Mouse (Mus musculus): Measurements from ENCODE around the gene Fubp3. TPM values are rescaled to one million over a fixed set of nuclear protein-coding genes. Genes with fewer than 3 reads are reported as not detected.
A peak's percentile ranks its signal among the peaks of the same experiment; 100 is the strongest.

The Fubp3 gene
- polyA plus RNA-seq, 1 experiment from 2014 or later, result 45.9 TPM

- Histone ChIP-seq H3K9me3 (replicated peaks) (no peaks in the 10 kb centered on the region), H3K9ac (no peak overlapping the region), H3K4me1 (peaks cover 19% of the 10 kb centered on the region; the same call in 1 of the 2 replicates), H3K36me3 (no peaks in the 10 kb centered on the region), H3K27ac (no peak overlapping the region), H3K27me3 (replicated peaks) (peaks cover 100% of the 10 kb centered on the region), H3K4me3 (peak overlapping the region; percentile 16; the same call in 1 of the 2 replicates), H3K4me2 (peak overlapping the region; percentile 28; the same call in 1 of the 2 replicates)
- no peak for ATAC-seq
- 4% methylated on average over 52 of the region's 52 CpGs for WGBS (ENCODE audit: insufficient replicate concordance)
Observed at GRCm38 (mm10) chr2:31635281-31636137, 63.1 kb downstream of the Fubp3 start.

DNA sequence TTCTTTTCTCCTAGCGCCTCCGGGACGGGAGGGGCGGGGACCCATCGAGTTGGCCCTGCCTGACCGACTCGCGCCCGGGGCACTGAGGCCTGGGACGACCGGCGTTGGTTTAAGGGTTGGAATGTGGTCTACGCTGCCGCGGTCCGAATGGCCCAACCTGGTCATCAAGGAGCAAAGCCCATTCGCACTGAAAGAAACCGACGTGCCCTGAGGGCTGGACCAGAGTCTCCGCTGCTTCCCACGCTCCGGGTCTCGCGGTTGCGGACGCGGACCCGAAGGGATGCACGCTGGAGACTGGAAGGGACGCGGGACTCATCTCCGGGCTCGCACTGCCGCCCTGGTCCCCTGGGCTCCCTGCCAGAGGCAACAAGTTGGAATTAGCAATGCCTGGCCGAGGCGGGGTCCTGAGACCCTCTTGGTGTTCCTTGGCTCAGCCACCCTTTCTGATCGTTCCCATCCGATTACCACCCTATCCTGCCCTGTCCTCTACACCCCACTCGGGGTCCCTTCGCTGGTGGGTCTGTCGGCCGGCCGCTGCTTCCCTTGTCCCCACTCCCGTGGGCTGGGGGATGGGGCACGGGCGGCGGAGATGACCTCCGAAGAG lies 63.8 kb downstream of the Fubp3 start:
- Histone ChIP-seq H3K9ac (no peak overlapping the region), H3K27ac (no peak overlapping the region), H3K4me3 (peak overlapping the region; percentile 16), H3K4me1 (peaks cover 19% of the 10 kb centered on the region; the same call in 1 of the 2 replicates), H3K9me3 (replicated peaks) (no peaks in the 10 kb centered on the region), H3K4me2 (peak overlapping the region; percentile 22; the same call in 1 of the 2 replicates), H3K36me3 (no peaks in the 10 kb centered on the region), H3K27me3 (replicated peaks) (peaks cover 100% of the 10 kb centered on the region)
- 2% methylated on average over 48 of the region's 48 CpGs for WGBS (ENCODE audit: insufficient replicate concordance)
- no peak for ATAC-seq

- 6% methylated on average over 35 of the region's 35 CpGs for WGBS (ENCODE audit: insufficient replicate concordance)
- Histone ChIP-seq H3K27me3 (replicated peaks) (peaks cover 100% of the 10 kb centered on the region), H3K9me3 (replicated peaks) (no peaks in the 10 kb centered on the region), H3K27ac (no peak overlapping the region), H3K36me3 (no peaks in the 10 kb centered on the region), H3K4me2 (peak overlapping the region; percentile 22; the same call in 1 of the 2 replicates), H3K4me1 (peaks cover 19% of the 10 kb centered on the region; the same call in 1 of the 2 replicates), H3K9ac (no peak overlapping the region), H3K4me3 (no peak overlapping the region; the same call in 1 of the 2 replicates)
- ATAC-seq, result no peak
Observed at GRCm38 (mm10) chr2:31636742-31637141, 64.3 kb downstream of the Fubp3 start.

- Histone ChIP-seq H3K4me1 (peaks cover 19% of the 10 kb centered on the region; the same call in 1 of the 2 replicates), H3K27ac (no peak overlapping the region), H3K4me3 (no peak overlapping the region), H3K36me3 (no peaks in the 10 kb centered on the region), H3K4me2 (no peak overlapping the region), H3K9me3 (replicated peaks) (no peaks in the 10 kb centered on the region), H3K9ac (no peak overlapping the region), H3K27me3 (replicated peaks) (peaks cover 100% of the 10 kb centered on the region)
- ATAC-seq, result no peak
- WGBS (ENCODE audit: insufficient replicate concordance), result 2% methylated on average over 12 of the region's 12 CpGs
Observed at GRCm38 (mm10) chr2:31637311-31637710, 64.9 kb downstream of the Fubp3 start.

DNA sequence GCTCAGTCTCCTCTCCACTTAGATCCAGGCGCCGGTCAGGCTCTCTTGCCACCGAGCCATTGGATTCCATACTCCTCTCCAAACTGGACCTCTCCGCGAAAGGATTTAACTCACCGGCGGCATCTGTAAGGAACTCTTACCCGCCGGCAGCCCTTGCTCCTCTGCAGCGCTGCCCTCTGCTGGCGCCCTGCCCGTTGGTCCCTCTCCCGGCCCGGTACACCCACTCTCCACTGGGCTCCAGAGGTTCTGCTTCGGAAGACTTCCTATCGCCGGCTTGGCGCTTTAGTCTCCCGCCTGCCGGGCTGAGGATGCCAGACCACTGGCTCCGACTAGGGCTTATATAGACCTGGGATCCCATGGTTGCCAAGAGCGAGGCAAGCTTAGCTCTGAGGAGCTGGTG lies 65.4 kb downstream of the Fubp3 start:
- ATAC-seq, result no peak
- Histone ChIP-seq H3K4me1 (peaks cover 19% of the 10 kb centered on the region; the same call in 1 of the 2 replicates), H3K36me3 (no peaks in the 10 kb centered on the region), H3K27me3 (replicated peaks) (peaks cover 100% of the 10 kb centered on the region), H3K27ac (no peak overlapping the region), H3K9me3 (replicated peaks) (no peaks in the 10 kb centered on the region), H3K9ac (no peak overlapping the region), H3K4me3 (no peak overlapping the region), H3K4me2 (no peak overlapping the region)
- 2% methylated on average over 22 of the region's 22 CpGs for WGBS (ENCODE audit: insufficient replicate concordance)

- Histone ChIP-seq H3K4me2 (no peak overlapping the region), H3K27me3 (replicated peaks) (peaks cover 100% of the 10 kb centered on the region), H3K9ac (no peak overlapping the region), H3K4me3 (no peak overlapping the region), H3K4me1 (peaks cover 19% of the 10 kb centered on the region; the same call in 1 of the 2 replicates), H3K36me3 (no peaks in the 10 kb centered on the region), H3K9me3 (replicated peaks) (no peaks in the 10 kb centered on the region), H3K27ac (no peak overlapping the region)
- WGBS (ENCODE audit: insufficient replicate concordance), result 1% methylated on average over 31 of the region's 34 CpGs
- ATAC-seq, result no peak
Observed at GRCm38 (mm10) chr2:31638581-31639465, 66.4 kb downstream of the Fubp3 start.

GRCm38 (mm10) chr2:31639466-31639760 lies 67.0 kb downstream of the Fubp3 start:
- Histone ChIP-seq H3K4me2 (no peak overlapping the region), H3K4me1 (peaks cover 19% of the 10 kb centered on the region; the same call in 1 of the 2 replicates), H3K4me3 (no peak overlapping the region), H3K27ac (no peak overlapping the region), H3K9ac (no peak overlapping the region), H3K9me3 (replicated peaks) (no peaks in the 10 kb centered on the region), H3K36me3 (no peaks in the 10 kb centered on the region), H3K27me3 (replicated peaks) (peaks cover 100% of the 10 kb centered on the region)
- WGBS (ENCODE audit: insufficient replicate concordance), result 2% methylated on average over 13 of the region's 13 CpGs
- ATAC-seq, result no peak

DNA sequence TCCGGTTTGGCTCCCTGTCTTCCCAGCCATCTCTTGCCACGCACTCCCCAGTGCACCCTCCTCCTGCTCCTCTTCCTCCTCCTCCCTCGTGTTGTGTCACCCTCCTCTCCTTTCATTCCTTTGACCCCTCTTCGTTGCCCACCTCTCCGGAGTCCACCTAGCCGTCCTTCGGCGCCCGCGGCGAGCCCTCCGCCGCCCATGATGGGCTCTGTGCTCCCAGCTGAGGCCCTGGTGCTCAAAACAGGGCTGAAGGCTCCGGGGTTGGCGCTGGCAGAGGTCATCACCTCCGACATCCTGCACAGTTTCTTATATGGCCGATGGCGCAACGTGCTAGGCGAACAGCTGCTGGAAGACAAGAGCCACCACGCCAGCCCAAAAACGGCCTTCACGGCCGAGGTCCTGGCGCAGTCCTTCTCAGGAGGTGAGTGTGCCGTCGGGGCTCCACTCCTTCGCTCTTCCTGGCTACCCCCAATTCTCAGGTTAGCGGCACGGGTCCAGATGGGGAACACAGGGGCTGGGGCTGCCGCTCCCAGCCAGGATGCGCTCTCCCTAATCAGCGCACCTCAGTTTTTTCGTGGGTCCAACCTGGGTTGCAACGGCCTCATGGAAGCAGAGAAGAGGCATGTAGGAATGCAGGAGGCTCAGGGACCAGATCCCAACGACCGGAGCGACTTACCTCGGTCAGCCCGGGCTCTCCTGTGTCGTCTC lies 67.6 kb downstream of the Fubp3 start, which contains the start of gene Prdm12:
TSS of gene Prdm12 (plus strand) at position 137 of the 708 bp plus-strand sequence.
- no peak for ATAC-seq
- Histone ChIP-seq H3K36me3 (no peaks in the 10 kb centered on the region), H3K9me3 (replicated peaks) (no peaks in the 10 kb centered on the region), H3K4me3 (no peak within 1 kb of the TSS), H3K27me3 (replicated peaks) (peaks cover 100% of the 10 kb centered on the region), H3K27ac (no peak within 1 kb of the TSS), H3K9ac (no peak within 1 kb of the TSS), H3K4me2 (no peak within 1 kb of the TSS), H3K4me1 (peaks cover 19% of the 10 kb centered on the region; the same call in 1 of the 2 replicates)
- WGBS (ENCODE audit: insufficient replicate concordance), result 3% methylated on average over 41 of the region's 41 CpGs

DNA sequence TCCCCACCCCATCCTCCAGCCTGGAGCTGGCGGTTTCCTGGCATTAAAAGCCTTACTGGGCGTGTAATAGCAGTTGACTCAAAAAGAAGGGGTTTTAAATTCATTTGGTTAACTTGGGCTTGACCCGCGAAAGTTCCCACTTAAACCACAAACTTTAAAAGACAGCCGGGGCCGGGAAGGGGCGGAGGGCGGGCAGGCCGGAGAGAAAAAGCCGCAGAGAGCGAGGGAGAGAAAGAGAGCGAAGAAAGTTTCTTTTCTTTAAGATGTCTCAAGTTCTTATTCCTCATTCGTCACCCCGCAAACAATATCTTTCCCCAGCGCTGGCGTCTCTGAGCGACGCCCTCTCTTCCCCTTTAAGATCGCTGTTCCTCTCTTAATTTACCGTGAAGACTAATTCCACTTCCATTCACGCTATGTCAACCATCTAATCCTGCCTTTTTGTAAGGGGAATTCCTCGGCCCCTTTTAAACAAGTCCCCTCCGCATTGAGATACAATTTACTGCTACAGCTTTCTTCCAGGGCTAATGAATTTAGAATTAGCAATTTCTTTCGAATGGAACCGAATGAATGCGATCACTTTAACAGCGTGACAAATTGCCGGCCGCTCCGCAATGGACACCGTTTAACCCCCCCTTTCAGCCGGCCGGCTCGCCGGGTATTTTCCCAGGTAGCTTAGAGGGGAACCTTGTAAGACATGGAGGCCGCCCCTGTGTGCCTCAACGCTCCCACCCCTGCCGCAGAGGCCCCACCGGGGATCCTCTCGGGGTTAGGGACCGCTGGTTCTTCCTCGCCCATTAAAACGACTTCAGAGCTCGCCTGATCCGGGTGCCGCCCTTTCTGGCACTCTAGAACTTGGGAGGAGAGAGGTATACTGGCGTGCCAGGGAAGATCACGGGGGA lies 68.4 kb downstream of the Fubp3 start:
- Histone ChIP-seq H3K9ac (no peak overlapping the region), H3K4me1 (peaks cover 12% of the 10 kb centered on the region; the same call in 1 of the 2 replicates), H3K9me3 (replicated peaks) (no peaks in the 10 kb centered on the region), H3K27me3 (replicated peaks) (peaks cover 100% of the 10 kb centered on the region), H3K36me3 (no peaks in the 10 kb centered on the region), H3K27ac (no peak overlapping the region), H3K4me3 (no peak overlapping the region), H3K4me2 (no peak overlapping the region)
- 2% methylated on average over 48 of the region's 48 CpGs for WGBS (ENCODE audit: insufficient replicate concordance)
- no peak for ATAC-seq

DNA sequence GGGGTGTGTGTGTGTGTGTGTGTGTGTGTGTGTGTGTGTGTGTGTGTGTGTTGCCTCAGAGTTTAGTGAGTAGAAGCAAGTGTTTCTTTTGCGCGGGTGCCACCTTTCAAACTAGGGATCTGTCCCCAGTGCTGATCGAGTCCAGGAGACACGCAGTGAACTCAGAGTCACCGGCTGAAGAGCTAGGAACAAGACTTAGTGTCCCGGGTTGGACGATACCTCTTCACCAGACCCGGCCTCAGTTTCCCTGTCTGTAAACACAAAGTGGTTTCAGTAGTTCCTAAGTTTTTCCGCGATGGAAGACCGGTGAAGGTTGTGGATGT lies 69.0 kb downstream of the Fubp3 start:
- no peak overlapping the region for H3K4me3 ChIP-seq

More for the DNA sequence above, 69.0 kb downstream of the Fubp3 start:
- H3K27ac ChIP-seq, result no peak overlapping the region
- 2% methylated on average over 11 of the region's 11 CpGs for WGBS (ENCODE audit: insufficient replicate concordance)
- no peaks in the 10 kb centered on the region for H3K9me3 ChIP-seq (replicated peaks)
- no peaks in the 10 kb centered on the region for H3K36me3 ChIP-seq
- no peak overlapping the region for H3K9ac ChIP-seq
- H3K4me1 ChIP-seq, result 0 out of 2 replicates have a peak, but pooled peaks cover 5% of the 10 kb centered on the region
- ATAC-seq, result no peak
- no peak overlapping the region for H3K4me2 ChIP-seq
- peaks cover 100% of the 10 kb centered on the region for H3K27me3 ChIP-seq (replicated peaks)
